Mouse (Mus musculus): ENCODE results near the gene Scpep1.

- TF ChIP-seq POLR2A (IDR thresholded peaks at IDR 0.05; ENCODE audit: control insufficient read depth, low read depth, low read length): no peak
- no peak for TF ChIP-seq CTCF (IDR thresholded peaks at IDR 0.05; ENCODE audit: control insufficient read depth, insufficient read depth, insufficient replicate concordance, low read depth, low read length)
These were observed 5.2 kb downstream of the Scpep1 start for GRCm38 (mm10) chr11:88949802-88950639.

Measured in testis, adult 2 months (tissue).